Mouse (Mus musculus): Measurements from ENCODE around the gene Isca1.

GRCm38 (mm10) chr13:59794786-59795185 lies 25.2 kb upstream of the Isca1 start:
- TF ChIP-seq CTCF (IDR thresholded peaks at IDR 0.05; ENCODE audit: borderline replicate concordance, control insufficient read depth, extremely low read depth, insufficient read depth, low read length, poor library complexity), result no peak
- TF ChIP-seq POLR2A (IDR thresholded peaks at IDR 0.05; ENCODE audit: control insufficient read depth, extremely low read depth, insufficient read depth, low read length, poor library complexity), result no peak

Data from thymus, adult 2 months (tissue).